Mouse (Mus musculus): Measurements from ENCODE around the gene Nrtn. TPM values are rescaled to one million over a fixed set of nuclear protein-coding genes. Genes with fewer than 3 reads are reported as not detected.

The Nrtn gene
- polyA plus RNA-seq, 1 experiment from 2014 or later, result 1.5 TPM

- ATAC-seq (ENCODE audit: low FRiP score), result no peak
- Histone ChIP-seq H3K4me2 (no peak overlapping the region), H3K4me3 (no peak overlapping the region), H3K27ac (no peak overlapping the region), H3K36me3 (no peaks in the 10 kb centered on the region), H3K9me3 (no peaks in the 10 kb centered on the region), H3K27me3 (peaks cover 79% of the 10 kb centered on the region), H3K4me1 (replicated peaks) (peaks cover 36% of the 10 kb centered on the region), H3K9ac (no peak overlapping the region)
- 7% methylated on average over 12 of the region's 12 CpGs for WGBS
Measured at GRCm38 (mm10) chr17:56758132-56758531, 802 bp upstream of the Nrtn start.

DNA sequence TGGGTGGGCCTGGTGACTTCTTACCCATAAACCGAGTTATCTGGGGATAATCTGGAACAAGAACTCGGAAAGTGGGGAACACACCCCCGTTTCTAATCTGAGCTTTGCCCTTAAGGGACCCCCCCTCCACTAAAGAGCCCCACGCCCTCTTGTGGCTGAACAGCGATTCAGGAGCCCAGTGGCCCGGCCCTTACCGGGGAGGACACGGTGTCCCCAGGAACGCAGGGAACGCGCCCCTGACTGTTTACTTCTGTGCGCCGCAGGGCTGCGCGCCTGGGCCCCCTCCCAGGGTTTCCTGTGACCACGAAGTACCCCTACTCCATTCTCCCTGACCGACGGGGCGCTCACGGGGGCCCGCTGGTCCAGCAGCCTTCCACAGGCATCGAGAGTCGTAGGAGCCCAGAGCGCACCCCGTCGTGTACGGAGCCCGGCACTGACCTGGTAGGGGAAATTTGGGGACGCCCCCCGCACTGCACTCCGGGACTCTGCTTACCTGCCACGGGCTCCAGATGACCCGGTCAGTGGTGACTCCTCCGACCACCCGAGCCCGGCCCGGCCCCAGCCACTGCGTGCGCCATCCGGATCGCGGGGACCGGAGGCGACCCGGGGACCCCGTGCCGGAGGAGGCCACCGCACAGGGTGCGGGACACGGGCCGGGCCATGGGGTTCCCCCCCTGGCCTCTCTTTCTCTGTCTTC lies 479 bp downstream of the Nrtn start:
- H3K9me3 ChIP-seq, result no peaks in the 10 kb centered on the region
- peaks cover 92% of the 10 kb centered on the region for H3K27me3 ChIP-seq
- peaks cover 26% of the 10 kb centered on the region for H3K4me1 ChIP-seq (replicated peaks)
- peak overlapping the region; percentile 42 for H3K4me3 ChIP-seq
- H3K36me3 ChIP-seq, result no peaks in the 10 kb centered on the region
- H3K27ac ChIP-seq, result no peak overlapping the region
- H3K4me2 ChIP-seq, result peak overlapping the region; percentile 71
- WGBS, result 1% methylated on average over 46 of the region's 51 CpGs
- peak overlapping the region; percentile 66 for H3K9ac ChIP-seq
- ATAC-seq (ENCODE audit: low FRiP score), result no peak

GRCm38 (mm10) chr17:56754271-56755185 lies 2.8 kb downstream of the Nrtn start:
- no peak overlapping the region for H3K27ac ChIP-seq
- no peak overlapping the region for H3K4me3 ChIP-seq
- peaks cover 22% of the 10 kb centered on the region for H3K4me1 ChIP-seq (replicated peaks)
- peaks cover 99% of the 10 kb centered on the region for H3K27me3 ChIP-seq
- ATAC-seq (ENCODE audit: low FRiP score), result no peak
- no peak overlapping the region for H3K4me2 ChIP-seq
- H3K36me3 ChIP-seq, result no peaks in the 10 kb centered on the region
- no peak overlapping the region for H3K9ac ChIP-seq
- 17% methylated on average over 36 of the region's 36 CpGs for WGBS
- no peaks in the 10 kb centered on the region for H3K9me3 ChIP-seq

- H3K4me3 ChIP-seq, result no peak overlapping the region
- no peak overlapping the region for H3K9ac ChIP-seq
- no peaks in the 10 kb centered on the region for H3K9me3 ChIP-seq
- no peak for ATAC-seq (ENCODE audit: low FRiP score)
- no peaks in the 10 kb centered on the region for H3K36me3 ChIP-seq
- no peak overlapping the region for H3K27ac ChIP-seq
- 23% methylated on average over 15 of the region's 15 CpGs for whole genome bisulfite sequencing
- H3K4me2 ChIP-seq, result no peak overlapping the region
- H3K4me1 ChIP-seq (replicated peaks), result peaks cover 18% of the 10 kb centered on the region
- H3K27me3 ChIP-seq, result peaks cover 95% of the 10 kb centered on the region
Measured at GRCm38 (mm10) chr17:56753452-56753851, 3.9 kb downstream of the Nrtn start.

GRCm38 (mm10) chr17:56751404-56752072 lies 5.8 kb downstream of the Nrtn start:
- Histone ChIP-seq H3K9me3 (no peaks in the 10 kb centered on the region), H3K27me3 (peaks cover 84% of the 10 kb centered on the region), H3K27ac (no peak overlapping the region), H3K36me3 (no peaks in the 10 kb centered on the region), H3K4me3 (peak overlapping the region; percentile 36), H3K4me1 (replicated peaks) (no peaks in the 10 kb centered on the region), H3K9ac (no peak overlapping the region; the same call in 1 of the 2 replicates), H3K4me2 (peak overlapping the region; percentile 46)
- WGBS, result 25% methylated on average over 70 of the region's 71 CpGs
- ATAC-seq (ENCODE audit: low FRiP score), result peak; percentile 82

DNA sequence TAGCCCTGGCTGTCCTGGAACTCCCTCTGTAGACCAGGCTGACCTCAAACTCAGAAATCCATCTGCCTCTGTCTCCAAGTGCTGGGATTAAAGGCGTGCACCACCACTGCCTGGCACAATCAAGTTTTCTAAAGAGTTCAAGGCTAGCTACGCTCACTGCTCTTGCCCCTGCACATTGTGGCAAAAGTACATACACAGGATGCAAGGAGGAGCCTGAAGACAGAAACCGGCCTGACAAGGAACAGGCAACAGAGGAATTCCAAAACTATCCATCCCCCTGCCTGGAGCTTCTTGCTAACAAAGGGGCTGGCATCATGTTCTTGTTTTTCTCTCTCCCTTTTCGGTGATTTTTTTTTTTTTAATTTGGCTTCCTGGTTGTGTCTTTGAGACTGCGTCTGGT lies 13.2 kb downstream of the Nrtn start:
- H3K4me2 ChIP-seq, result no peak overlapping the region
- no peak overlapping the region for H3K4me3 ChIP-seq
- H3K9ac ChIP-seq, result no peak overlapping the region
- no peaks in the 10 kb centered on the region for H3K4me1 ChIP-seq (replicated peaks)
- H3K27ac ChIP-seq, result no peak overlapping the region
- no peaks in the 10 kb centered on the region for H3K9me3 ChIP-seq
- WGBS, result 73% methylated on average over 5 of the region's 5 CpGs
- H3K27me3 ChIP-seq, result peaks cover 15% of the 10 kb centered on the region; the same call in 1 of the 2 replicates
- ATAC-seq (ENCODE audit: low FRiP score), result no peak
- H3K36me3 ChIP-seq, result no peaks in the 10 kb centered on the region

- WGBS, result 77% methylated on average over 17 of the region's 17 CpGs
- H3K4me2 ChIP-seq, result no peak overlapping the region
- H3K4me3 ChIP-seq, result no peak overlapping the region
- H3K27me3 ChIP-seq, result 0 out of 2 replicates have a peak, but pooled peaks cover 3% of the 10 kb centered on the region
- no peaks in the 10 kb centered on the region for H3K9me3 ChIP-seq
- H3K27ac ChIP-seq, result no peak overlapping the region
- no peaks in the 10 kb centered on the region for H3K36me3 ChIP-seq
- H3K4me1 ChIP-seq (replicated peaks), result no peaks in the 10 kb centered on the region
- H3K9ac ChIP-seq, result no peak overlapping the region
- ATAC-seq (ENCODE audit: low FRiP score), result no peak
Measured at GRCm38 (mm10) chr17:56740788-56741160, 16.6 kb downstream of the Nrtn start.

DNA sequence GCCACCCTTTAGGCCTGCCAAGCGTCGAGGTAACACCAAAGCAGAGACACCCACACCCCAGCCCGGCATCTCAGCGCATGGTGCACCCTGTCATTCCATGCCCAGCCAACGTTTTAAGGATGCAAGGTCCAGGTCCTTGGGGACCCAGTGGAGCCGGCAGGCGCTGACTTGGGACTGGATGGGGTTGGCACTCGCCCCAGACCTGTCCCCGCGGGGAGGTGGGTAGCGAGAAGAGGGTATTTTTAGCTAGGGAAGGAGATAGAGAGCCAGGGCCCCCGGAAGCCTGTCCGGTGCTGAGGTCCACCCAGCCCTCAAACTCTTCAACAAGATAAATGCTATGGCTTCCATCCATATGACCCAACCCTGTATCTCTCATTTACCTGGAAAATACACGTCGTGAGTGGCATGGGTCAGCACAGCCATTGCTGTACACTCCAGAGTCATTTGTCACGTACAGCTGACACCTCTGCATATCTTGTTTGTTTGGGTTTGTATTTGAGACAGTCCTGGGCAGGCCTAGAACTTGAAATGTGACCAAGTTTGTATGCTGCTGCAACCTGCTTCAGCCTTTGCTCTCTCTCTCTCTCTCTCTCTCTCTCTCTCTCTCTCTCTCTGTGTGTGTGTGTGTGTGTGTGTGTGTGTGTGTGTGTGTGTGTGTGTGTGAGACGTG lies 17.1 kb downstream of the Nrtn start:
- Histone ChIP-seq H3K4me1 (replicated peaks) (no peaks in the 10 kb centered on the region), H3K4me3 (no peak overlapping the region), H3K27ac (no peak overlapping the region), H3K9ac (no peak overlapping the region), H3K27me3 (0 out of 2 replicates have a peak, but pooled peaks cover 3% of the 10 kb centered on the region), H3K36me3 (no peaks in the 10 kb centered on the region), H3K9me3 (no peaks in the 10 kb centered on the region), H3K4me2 (no peak overlapping the region)
- no peak for ATAC-seq (ENCODE audit: low FRiP score)
- WGBS, result 84% methylated on average over 17 of the region's 17 CpGs

- 86% methylated on average over 10 of the region's 10 CpGs for WGBS
- no peak for ATAC-seq (ENCODE audit: low FRiP score)
- H3K9me3 ChIP-seq, result no peaks in the 10 kb centered on the region
Measured at GRCm38 (mm10) chr17:56738221-56738620, 19.1 kb downstream of the Nrtn start.

GRCm38 (mm10) chr17:56736534-56736933 lies 20.8 kb downstream of the Nrtn start:
- H3K4me2 ChIP-seq, result no peak overlapping the region
- H3K4me3 ChIP-seq, result no peak overlapping the region
- no peak overlapping the region for H3K27ac ChIP-seq
- H3K27me3 ChIP-seq, result 0 out of 2 replicates have a peak, but pooled peaks cover 4% of the 10 kb centered on the region
- no peaks in the 10 kb centered on the region for H3K9me3 ChIP-seq
- no peaks in the 10 kb centered on the region for H3K4me1 ChIP-seq (replicated peaks)
- no peaks in the 10 kb centered on the region for H3K36me3 ChIP-seq
- no peak for ATAC-seq (ENCODE audit: low FRiP score)
- 43% methylated on average over 8 of the region's 8 CpGs for WGBS
- no peak overlapping the region for H3K9ac ChIP-seq

More at GRCm38 (mm10) chr17:56738221-56738620, 19.1 kb downstream of the Nrtn start:
- H3K4me1 ChIP-seq (replicated peaks), result no peaks in the 10 kb centered on the region
- H3K4me2 ChIP-seq, result no peak overlapping the region
- H3K4me3 ChIP-seq, result no peak overlapping the region
- 0 out of 2 replicates have a peak, but pooled peaks cover 6% of the 10 kb centered on the region for H3K27me3 ChIP-seq
- H3K9ac ChIP-seq, result no peak overlapping the region
- no peak overlapping the region for H3K27ac ChIP-seq
- no peaks in the 10 kb centered on the region for H3K36me3 ChIP-seq

- Histone ChIP-seq H3K9me3 (no peaks in the 10 kb centered on the region), H3K4me3 (no peak overlapping the region), H3K36me3 (peaks cover 9% of the 10 kb centered on the region), H3K27ac (no peak overlapping the region), H3K27me3 (0 out of 2 replicates have a peak, but pooled peaks cover 2% of the 10 kb centered on the region), H3K9ac (no peak overlapping the region), H3K4me2 (no peak overlapping the region), H3K4me1 (replicated peaks) (peaks cover 18% of the 10 kb centered on the region; the same call in 1 of the 2 replicates)
- no peak for ATAC-seq (ENCODE audit: low FRiP score)
- WGBS, result 56% methylated on average over 2 of the region's 2 CpGs
Measured at GRCm38 (mm10) chr17:56729656-56730055, 27.7 kb downstream of the Nrtn start.

Data from hindbrain, embryonic 13.5 days (tissue).